Mouse (Mus musculus) lung, postnatal 14 days (tissue): Measurements from ENCODE around the gene Tesmin.

Experiments
- DNase-seq: peaks from one replicate; pipeline ENCODE4 v3.0.0; 2021

Tesmin gene

GRCm38 (mm10) chr19:3449248-3449647 lies 60.6 kb downstream of the Tesmin start:
- DNase-seq = peak; percentile 28

DNA sequence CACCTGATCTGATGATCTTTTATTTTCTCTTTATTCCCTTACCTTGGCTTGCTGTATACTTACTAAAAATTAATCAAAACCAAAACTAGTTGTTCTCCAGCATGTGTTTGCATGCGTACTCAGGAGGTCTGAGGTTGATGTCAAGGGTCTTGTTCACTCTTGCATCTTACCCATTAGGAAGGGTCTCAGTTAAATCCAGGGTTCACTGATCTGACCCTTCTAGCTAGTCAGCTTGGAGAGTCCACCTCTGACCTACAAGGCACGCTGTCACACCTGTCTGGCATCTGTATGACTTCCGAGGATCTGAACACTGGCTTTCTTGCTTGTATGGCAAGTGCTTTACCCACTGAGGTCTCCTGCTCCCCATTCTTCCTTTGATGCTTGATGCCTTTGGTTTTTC lies 62.1 kb downstream of the Tesmin start:
- DNase-seq = no peak

DNA sequence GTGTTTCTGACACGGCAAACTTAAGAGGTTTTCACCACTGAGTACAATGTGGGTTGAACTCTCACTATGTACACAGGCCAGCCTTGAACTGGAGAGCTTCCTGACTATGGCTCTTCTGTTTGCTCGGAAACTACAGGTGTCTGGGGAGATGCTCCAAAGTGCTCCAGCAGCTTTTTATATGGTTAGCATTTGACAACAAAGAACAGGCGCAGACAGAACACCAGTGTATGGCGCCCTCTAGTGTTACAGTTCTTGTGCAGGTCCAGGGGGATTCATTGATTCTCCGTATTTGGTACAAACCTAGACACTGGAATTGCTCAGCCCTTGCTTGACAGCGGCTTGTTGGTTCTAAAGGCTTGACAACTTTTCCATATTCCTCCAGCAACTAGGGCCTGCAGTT lies 62.5 kb downstream of the Tesmin start:
- DNase-seq = peak; percentile 77

DNA sequence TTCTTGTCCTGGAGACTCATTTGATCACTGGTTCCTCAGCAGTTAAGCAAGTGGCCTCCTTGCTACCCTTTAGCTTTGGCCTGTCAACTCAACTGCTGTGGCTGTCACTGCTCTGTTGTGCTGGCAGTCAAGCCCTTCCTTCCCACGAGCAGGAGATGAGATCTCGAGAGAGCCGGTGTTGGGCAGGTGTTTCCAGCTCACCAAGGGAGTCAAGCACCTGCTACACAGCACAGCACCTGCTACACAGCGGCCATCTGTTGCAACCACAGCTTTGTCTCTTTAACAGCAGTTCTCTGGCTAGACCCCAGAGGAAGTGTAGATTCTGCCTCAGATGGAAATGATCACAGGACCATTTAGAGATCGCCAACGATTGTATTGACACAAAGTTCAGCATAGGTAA lies 63.0 kb downstream of the Tesmin start:
- no peak for DNase-seq
